Mouse (Mus musculus) hindbrain, embryonic 10.5 days (tissue): ENCODE data around the gene Lgr6. TPM values are rescaled to one million over a fixed set of nuclear protein-coding genes. Genes with fewer than 3 reads are reported as not detected.

Experiments used
- DNase-seq: peaks from one replicate; pipeline ENCODE4 v3.0.0-alpha.2; 2017; ENCODE audit warnings: low spot score
- H3K27ac ChIP-seq: fragments of 300-500 bp; sonication (generic); 2 replicates; pipeline ENCODE4 v1.5.1; 2016; ENCODE audit warnings: mild to moderate bottlenecking, moderate library complexity
- H3K27me3 ChIP-seq: fragments of 300-500 bp; sonication (generic); 2 replicates; pipeline ENCODE4 v1.6.1; 2016; ENCODE audit warnings: mild to moderate bottlenecking; ENCODE audit not compliant: poor library complexity, insufficient read depth, severe bottlenecking
- H3K36me3 ChIP-seq: fragments of 300-500 bp; sonication (generic); 2 replicates; pipeline ENCODE4 v1.6.1; 2016; ENCODE audit warnings: mild to moderate bottlenecking, moderate library complexity
- H3K4me1 ChIP-seq: fragments of 300-500 bp; sonication (generic); replicated peaks from 2 replicates; pipeline ENCODE4 v1.6.1; 2016; ENCODE audit warnings: mild to moderate bottlenecking
- H3K4me3 ChIP-seq: fragments of 300-500 bp; sonication (generic); 2 replicates; pipeline ENCODE4 v1.5.1; 2016; ENCODE audit warnings: mild to moderate bottlenecking, moderate library complexity
- H3K9me3 ChIP-seq: fragments of 300-500 bp; sonication (generic); 2 replicates; pipeline ENCODE4 v1.6.1; 2016; ENCODE audit warnings: mild to moderate bottlenecking, moderate library complexity
- WGBS: fragments of 180-500 bp; shearing (Covaris S2); methylation state at CpG from one replicate; pipeline ENCODE4 v1.1.7; 2016; 5-methylcytosine and 5-hydroxymethylcytosine counted together
- polyA plus RNA-seq: library from polyadenylated mRNA; unstranded; fragments of >200 nt; fragmentation: Nextera tagmentation; extraction: Ambion mirVana; gene quantifications from 2 replicates; pipeline ENCODE4 v1.2.1, GENCODE M21; 2016

Gene Lgr6
- polyA plus RNA-seq, 1 experiment from 2014 or later: 0.26 TPM

GRCm38 (mm10) chr1:135135111-135135787 lies 30.2 kb upstream of the Lgr6 start:
- Histone ChIP-seq H3K27me3 (peaks cover 5% of the 10 kb centered on the region), H3K27ac (no peak overlapping the region), H3K4me1 (peaks cover 18% of the 10 kb centered on the region), H3K4me3 (no peak overlapping the region), H3K36me3 (no peaks in the 10 kb centered on the region), H3K9me3 (no peaks in the 10 kb centered on the region)
- DNase-seq: no peak
- 92% methylated on average over 8 of the region's 8 CpGs for WGBS

GRCm38 (mm10) chr1:135133678-135134435 lies 28.8 kb upstream of the Lgr6 start:
- Histone ChIP-seq H3K4me3 (no peak overlapping the region), H3K27ac (no peak overlapping the region), H3K36me3 (no peaks in the 10 kb centered on the region), H3K4me1 (peaks cover 30% of the 10 kb centered on the region), H3K9me3 (no peaks in the 10 kb centered on the region), H3K27me3 (peaks cover 18% of the 10 kb centered on the region)
- no peak for DNase-seq
- WGBS: 80% methylated on average over 10 of the region's 10 CpGs

GRCm38 (mm10) chr1:135132893-135133369 lies 27.9 kb upstream of the Lgr6 start:
- 81% methylated on average over 9 of the region's 9 CpGs for WGBS
- Histone ChIP-seq H3K36me3 (no peaks in the 10 kb centered on the region), H3K4me1 (peaks cover 35% of the 10 kb centered on the region), H3K9me3 (no peaks in the 10 kb centered on the region), H3K27me3 (peaks cover 27% of the 10 kb centered on the region), H3K27ac (peak overlapping the region; percentile 40; the same call in 1 of the 2 replicates), H3K4me3 (no peak overlapping the region)
- no peak for DNase-seq

- Histone ChIP-seq H3K27ac (peak within 1 kb of the TSS; percentile 40), H3K36me3 (no peaks in the 10 kb centered on the region), H3K4me3 (no peak within 1 kb of the TSS), H3K4me1 (peaks cover 37% of the 10 kb centered on the region), H3K9me3 (no peaks in the 10 kb centered on the region), H3K27me3 (peaks cover 31% of the 10 kb centered on the region)
- no peak for DNase-seq
- WGBS: 45% methylated on average over 10 of the region's 10 CpGs
These were observed 27.4 kb upstream of the Lgr6 start, which contains the start of gene Ptpn7 for GRCm38 (mm10) chr1:135132473-135132872. Gene Ptpn7 (plus strand): TSS chr1:135132700.

- no peaks in the 10 kb centered on the region for H3K9me3 ChIP-seq
- peaks cover 36% of the 10 kb centered on the region for H3K27me3 ChIP-seq
- DNase-seq: no peak
- 69% methylated on average over 8 of the region's 8 CpGs for WGBS
- no peak overlapping the region for H3K4me3 ChIP-seq
- H3K27ac ChIP-seq: peak overlapping the region; percentile 64; the same call in 1 of the 2 replicates
- H3K4me1 ChIP-seq: peaks cover 43% of the 10 kb centered on the region
- H3K36me3 ChIP-seq: no peaks in the 10 kb centered on the region
These were observed 26.5 kb upstream of the Lgr6 start for GRCm38 (mm10) chr1:135131560-135131959.

- Histone ChIP-seq H3K27ac (peak overlapping the region; percentile 64), H3K4me1 (peaks cover 49% of the 10 kb centered on the region)
These were observed 26.0 kb upstream of the Lgr6 start for GRCm38 (mm10) chr1:135131034-135131433.

GRCm38 (mm10) chr1:135130376-135131018 lies 25.4 kb upstream of the Lgr6 start:
- no peak for DNase-seq
- peak overlapping the region; percentile 64; the same call in 1 of the 2 replicates for H3K27ac ChIP-seq
- 68% methylated on average over 2 of the region's 2 CpGs for WGBS
- H3K36me3 ChIP-seq: no peaks in the 10 kb centered on the region
- H3K27me3 ChIP-seq: peaks cover 36% of the 10 kb centered on the region
- no peak overlapping the region for H3K4me3 ChIP-seq
- H3K9me3 ChIP-seq: no peaks in the 10 kb centered on the region
- H3K4me1 ChIP-seq: peaks cover 49% of the 10 kb centered on the region

More at GRCm38 (mm10) chr1:135131034-135131433, 26.0 kb upstream of the Lgr6 start:
- Histone ChIP-seq H3K27me3 (peaks cover 36% of the 10 kb centered on the region), H3K4me3 (no peak overlapping the region), H3K9me3 (no peaks in the 10 kb centered on the region), H3K36me3 (no peaks in the 10 kb centered on the region)
- WGBS: 44% methylated on average over 6 of the region's 6 CpGs
- no peak for DNase-seq

GRCm38 (mm10) chr1:135129543-135130183 lies 24.6 kb upstream of the Lgr6 start:
- peak overlapping the region; percentile 16; the same call in 1 of the 2 replicates for H3K27ac ChIP-seq
- H3K4me1 ChIP-seq: peaks cover 49% of the 10 kb centered on the region
- no peak overlapping the region for H3K4me3 ChIP-seq
- 59% methylated on average over 9 of the region's 9 CpGs for WGBS
- peaks cover 36% of the 10 kb centered on the region for H3K27me3 ChIP-seq
- no peaks in the 10 kb centered on the region for H3K36me3 ChIP-seq
- DNase-seq: no peak
- no peaks in the 10 kb centered on the region for H3K9me3 ChIP-seq

GRCm38 (mm10) chr1:135128986-135129385 lies 23.9 kb upstream of the Lgr6 start:
- peaks cover 49% of the 10 kb centered on the region for H3K4me1 ChIP-seq
- WGBS: 22% methylated on average over 9 of the region's 9 CpGs
- H3K9me3 ChIP-seq: no peaks in the 10 kb centered on the region
- no peaks in the 10 kb centered on the region for H3K36me3 ChIP-seq
- no peak overlapping the region for H3K4me3 ChIP-seq
- H3K27me3 ChIP-seq: peaks cover 36% of the 10 kb centered on the region
- no peak for DNase-seq
- H3K27ac ChIP-seq: peak overlapping the region; percentile 16; the same call in 1 of the 2 replicates

GRCm38 (mm10) chr1:135128011-135128441 lies 22.9 kb upstream of the Lgr6 start:
- DNase-seq: no peak
- 41% methylated on average over 6 of the region's 6 CpGs for WGBS
- Histone ChIP-seq H3K36me3 (no peaks in the 10 kb centered on the region), H3K4me1 (peaks cover 49% of the 10 kb centered on the region), H3K27me3 (peaks cover 36% of the 10 kb centered on the region), H3K27ac (0 out of 2 replicates have a peak overlapping the region, but pooled peaks have one; percentile 17), H3K4me3 (no peak overlapping the region), H3K9me3 (no peaks in the 10 kb centered on the region)

- no peak for DNase-seq
- Histone ChIP-seq H3K4me3 (no peak overlapping the region), H3K9me3 (no peaks in the 10 kb centered on the region), H3K36me3 (no peaks in the 10 kb centered on the region), H3K27me3 (peaks cover 36% of the 10 kb centered on the region), H3K27ac (peak overlapping the region; percentile 59), H3K4me1 (peaks cover 38% of the 10 kb centered on the region)
- 52% methylated on average over 4 of the region's 4 CpGs for WGBS
These were observed 21.5 kb upstream of the Lgr6 start for GRCm38 (mm10) chr1:135126443-135127027.

GRCm38 (mm10) chr1:135125990-135126389 lies 20.9 kb upstream of the Lgr6 start:
- Histone ChIP-seq H3K4me1 (peaks cover 32% of the 10 kb centered on the region), H3K4me3 (no peak overlapping the region), H3K36me3 (no peaks in the 10 kb centered on the region), H3K9me3 (no peaks in the 10 kb centered on the region), H3K27me3 (peaks cover 33% of the 10 kb centered on the region), H3K27ac (no peak overlapping the region; the same call in 1 of the 2 replicates)
- no peak for DNase-seq
- WGBS: 79% methylated on average over 8 of the region's 8 CpGs
